Mouse (Mus musculus): ENCODE data around the gene Uggt1.

Gene Uggt1

DNA sequence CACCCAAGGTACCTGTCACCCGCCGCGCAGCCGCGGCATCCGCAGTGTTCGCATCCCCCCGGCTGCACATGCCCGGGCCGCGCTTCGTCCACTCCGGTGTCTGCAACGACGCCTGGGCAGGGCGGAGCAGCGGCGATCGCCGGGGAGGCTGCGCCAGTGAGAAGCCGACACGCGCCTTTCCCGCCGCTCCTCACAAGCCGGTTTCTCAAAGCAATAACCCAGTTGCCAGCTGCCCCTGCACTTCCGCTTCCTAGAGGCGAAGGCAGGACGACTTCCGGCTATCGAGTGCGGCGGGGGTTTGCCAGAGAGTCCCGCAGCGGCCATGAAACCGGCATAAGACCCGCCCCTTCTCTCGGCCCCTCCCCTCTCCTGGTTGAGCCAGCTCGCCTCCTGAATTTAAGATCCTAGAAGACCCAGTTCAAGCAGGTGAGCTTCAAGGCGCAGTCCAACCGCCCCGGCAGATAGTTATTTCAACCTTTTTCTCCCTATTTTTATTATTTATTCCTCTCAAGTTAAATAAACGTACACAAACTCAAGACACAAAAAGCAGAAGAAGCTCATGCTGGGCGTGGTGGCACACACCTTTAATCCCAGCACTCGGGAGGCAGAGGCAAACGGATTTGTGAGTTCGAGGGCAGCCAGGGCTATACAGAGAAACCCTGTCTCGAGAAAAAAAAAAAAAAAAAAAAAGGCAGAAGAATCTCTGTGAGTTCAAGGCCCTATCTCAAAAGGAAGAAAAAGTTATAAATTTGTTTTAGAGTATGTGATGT, at the start of gene Uggt1:
Gene Uggt1 (minus strand): TSS at position 663 of the 770 bp plus-strand sequence.
- DNase-seq (ENCODE audit: low spot score), result peak; percentile 92

- no peak for DNase-seq (ENCODE audit: low spot score)
Observed at GRCm38 (mm10) chr1:36293470-36293869, 49.0 kb upstream of the Uggt1 start.

- no peak for DNase-seq (ENCODE audit: low spot score)
Observed at GRCm38 (mm10) chr1:36281849-36282248, 37.3 kb upstream of the Uggt1 start.

GRCm38 (mm10) chr1:36280938-36281337, 36.4 kb upstream of the Uggt1 start:
- DNase-seq (ENCODE audit: low spot score), result no peak

GRCm38 (mm10) chr1:36279202-36279601, 34.7 kb upstream of the Uggt1 start:
- DNase-seq (ENCODE audit: low spot score), result peak; percentile 92

GRCm38 (mm10) chr1:36277267-36278060, 32.9 kb upstream of the Uggt1 start:
- DNase-seq (ENCODE audit: low spot score), result peak; percentile 88

- DNase-seq (ENCODE audit: low spot score), result no peak
Observed at GRCm38 (mm10) chr1:36275635-36276389, 31.3 kb upstream of the Uggt1 start.

DNA sequence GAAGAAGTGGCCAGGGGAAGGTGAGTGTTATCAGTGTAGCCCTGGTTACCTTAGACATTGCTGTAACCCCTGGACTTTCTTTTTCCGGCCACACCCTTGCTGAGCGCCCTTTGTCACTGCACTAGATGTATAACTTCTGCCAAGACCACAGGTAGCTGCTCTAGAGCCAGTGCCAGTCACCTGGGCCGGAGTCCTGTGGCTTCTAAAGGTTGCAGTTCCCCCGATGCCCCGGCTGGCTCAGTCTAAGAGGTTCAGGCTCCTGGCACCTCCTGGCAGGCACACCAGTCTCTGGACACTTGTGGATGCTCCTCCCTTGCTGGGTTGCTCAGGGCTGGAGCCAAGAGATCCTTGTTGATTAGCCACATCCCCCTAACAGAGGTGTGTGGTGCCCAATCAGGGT, 29.9 kb upstream of the Uggt1 start, which contains the start of gene Neurl3:
Gene Neurl3 (minus strand): TSS at position 225 of the 400 bp plus-strand sequence.
- DNase-seq (ENCODE audit: low spot score), result no peak

DNA sequence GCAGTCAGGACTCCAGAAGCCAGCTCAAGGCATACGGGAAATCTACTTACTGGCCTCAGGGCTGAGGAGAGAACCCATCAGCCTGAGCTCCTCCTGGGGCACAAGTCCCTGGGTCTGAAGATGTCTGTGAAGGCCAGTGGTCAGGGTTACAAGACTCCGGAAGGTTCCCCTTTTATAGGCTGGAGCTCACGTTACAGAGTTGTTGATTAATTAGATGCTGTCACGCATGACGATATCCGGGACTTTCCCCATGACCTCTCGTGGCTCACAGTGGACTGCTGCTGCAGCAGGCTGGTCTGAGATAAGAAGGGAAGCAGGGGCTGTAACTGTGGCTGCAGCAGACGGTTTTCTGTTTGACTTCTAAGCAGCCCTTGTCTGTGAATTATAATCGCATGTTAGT, 28.8 kb upstream of the Uggt1 start:
- no peak for DNase-seq (ENCODE audit: low spot score)

DNA sequence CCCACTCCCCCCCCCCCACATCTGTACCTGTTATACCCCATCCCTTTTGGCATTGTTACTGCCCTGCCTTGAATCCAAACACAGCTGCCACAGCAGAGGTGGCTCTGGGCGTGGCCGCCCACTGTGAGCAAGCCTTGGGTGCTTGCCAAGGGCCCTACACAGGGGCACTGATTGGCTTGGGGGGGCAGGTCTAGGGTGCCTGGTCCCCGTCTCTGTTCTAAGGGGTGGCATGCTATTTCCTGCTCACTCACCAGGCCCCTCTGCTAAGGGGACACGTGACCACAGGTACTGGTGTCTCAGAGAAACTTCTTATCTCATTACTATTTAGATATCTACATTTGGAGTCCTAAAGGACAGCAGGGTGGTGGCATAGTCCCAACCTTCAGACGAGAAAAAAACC, 28.0 kb upstream of the Uggt1 start:
- no peak for DNase-seq (ENCODE audit: low spot score)

GRCm38 (mm10) chr1:36271516-36272230, 27.2 kb upstream of the Uggt1 start:
- no peak for DNase-seq (ENCODE audit: low spot score)

DNA sequence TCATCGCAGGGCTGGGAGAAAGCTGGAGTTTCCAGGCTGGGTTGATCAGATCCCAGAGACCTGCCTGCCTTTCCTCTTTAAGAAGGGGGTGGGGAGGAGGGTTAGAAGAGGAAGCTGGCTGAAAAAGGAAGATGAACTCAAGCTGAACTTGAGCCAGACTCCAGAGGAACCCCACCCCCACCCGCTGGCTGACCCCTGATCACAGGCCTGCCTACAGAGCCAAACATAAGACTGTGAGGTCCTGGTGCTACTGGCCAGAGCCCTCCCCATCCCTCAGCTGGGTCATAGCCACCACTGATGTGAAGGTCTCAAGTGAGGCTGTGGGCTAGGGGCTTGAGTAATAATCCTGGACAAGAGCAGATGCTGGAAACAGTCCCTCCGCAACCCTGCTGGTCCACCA, 26.1 kb upstream of the Uggt1 start:
- DNase-seq (ENCODE audit: low spot score), result no peak

GRCm38 (mm10) chr1:36269121-36269795, 24.7 kb upstream of the Uggt1 start:
- no peak for DNase-seq (ENCODE audit: low spot score)

DNA sequence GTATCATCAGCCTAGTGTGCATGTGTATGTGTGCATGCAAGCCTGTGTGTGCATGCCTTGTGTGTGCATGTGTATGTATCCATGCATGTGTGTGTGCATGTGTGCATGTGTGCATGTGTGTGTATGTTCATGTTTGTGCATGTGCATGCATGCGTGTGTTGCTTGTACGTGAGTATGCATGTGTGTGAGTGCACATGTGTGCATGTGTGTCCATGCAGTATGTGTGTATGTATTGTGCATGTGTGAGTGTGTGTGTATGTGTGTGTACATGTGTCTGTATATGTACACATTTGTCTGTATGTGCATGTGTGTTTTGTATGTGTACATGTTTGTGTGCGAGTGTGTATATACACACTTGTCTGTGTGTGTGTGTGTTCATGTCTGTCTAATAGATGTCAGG, 23.1 kb upstream of the Uggt1 start:
- DNase-seq (ENCODE audit: low spot score), result no peak

- DNase-seq (ENCODE audit: low spot score), result no peak
Observed at GRCm38 (mm10) chr1:36266293-36266692, 21.8 kb upstream of the Uggt1 start.

GRCm38 (mm10) chr1:36263833-36264488, 19.4 kb upstream of the Uggt1 start:
- DNase-seq (ENCODE audit: low spot score), result no peak

- DNase-seq (ENCODE audit: low spot score), result no peak
Observed at GRCm38 (mm10) chr1:36261708-36262504, 17.4 kb upstream of the Uggt1 start.

- DNase-seq (ENCODE audit: low spot score), result no peak
Observed at GRCm38 (mm10) chr1:36260418-36260817, 15.9 kb upstream of the Uggt1 start.

DNA sequence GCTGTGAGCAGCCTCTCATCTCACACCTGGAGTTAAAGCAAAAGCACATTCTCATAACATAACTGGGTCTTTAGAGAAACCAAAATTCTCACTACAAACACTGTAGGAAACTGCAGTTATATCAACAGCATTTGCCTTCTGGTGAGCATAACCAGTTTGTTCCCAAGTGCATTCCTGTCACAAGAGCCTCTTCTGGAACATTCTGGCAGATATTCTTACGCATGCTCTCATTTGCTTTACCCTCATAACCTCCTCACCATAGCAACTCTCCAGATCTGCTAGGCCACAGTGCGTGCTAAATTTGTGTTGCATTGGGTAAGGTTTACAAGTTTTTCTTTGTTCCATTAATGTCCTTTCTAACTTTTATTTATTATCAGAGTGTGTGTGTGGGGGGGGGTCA, 14.8 kb upstream of the Uggt1 start:
- no peak for DNase-seq (ENCODE audit: low spot score)

GRCm38 (mm10) chr1:36258631-36259030, 14.1 kb upstream of the Uggt1 start:
- DNase-seq (ENCODE audit: low spot score), result no peak

Data from testis, postnatal 10 days (tissue).